Mouse (Mus musculus): ENCODE measurements around the gene Apobr. TPM values are rescaled to one million over a fixed set of nuclear protein-coding genes. Genes with fewer than 3 reads are reported as not detected.

Apobr gene
- polyA plus RNA-seq (2015; fragmentation: Nextera tagmentation; extraction: Ambion mirVana), result 0.59 and 0.65 TPM in 2 replicates

GRCm38 (mm10) chr7:126584506-126584977, at the start of gene Apobr:
Apobr (plus strand) TSS chr7:126584942.
- Histone ChIP-seq H3K36me3 (peaks cover 5% of the 10 kb centered on the region; the same call in 1 of the 2 replicates), H3K4me1 (peaks cover 25% of the 10 kb centered on the region), H3K27ac (no peak within 1 kb of the TSS), H3K27me3 (peaks cover 29% of the 10 kb centered on the region), H3K9ac (no peak within 1 kb of the TSS), H3K4me3 (peak within 1 kb of the TSS; percentile 60), H3K9me3 (no peaks in the 10 kb centered on the region), H3K4me2 (peak within 1 kb of the TSS; percentile 88)
- ATAC-seq (ENCODE audit: insufficient number of reproducible peaks, insufficient read depth, low FRiP score, low TSS enrichment, low read depth), result no peak
- WGBS, result 76% methylated on average over 8 of the region's 8 CpGs

- Histone ChIP-seq H3K4me1 (0 out of 2 replicates have a peak, but pooled peaks cover 6% of the 10 kb centered on the region), H3K27ac (no peak overlapping the region), H3K36me3 (no peaks in the 10 kb centered on the region), H3K9me3 (no peaks in the 10 kb centered on the region), H3K9ac (peak overlapping the region; percentile 77), H3K4me2 (peak overlapping the region; percentile 93), H3K4me3 (peak overlapping the region; percentile 53), H3K27me3 (peaks cover 19% of the 10 kb centered on the region)
- ATAC-seq (ENCODE audit: insufficient number of reproducible peaks, insufficient read depth, low FRiP score, low TSS enrichment, low read depth), result no peak
- 2% methylated on average over 28 of the region's 28 CpGs for WGBS
Observed at GRCm38 (mm10) chr7:126535766-126536165, 49.0 kb upstream of the Apobr start.

GRCm38 (mm10) chr7:126536466-126536865, 48.3 kb upstream of the Apobr start:
- no peak for ATAC-seq (ENCODE audit: insufficient number of reproducible peaks, insufficient read depth, low FRiP score, low TSS enrichment, low read depth)
- Histone ChIP-seq H3K27me3 (peaks cover 19% of the 10 kb centered on the region), H3K36me3 (no peaks in the 10 kb centered on the region), H3K4me2 (peak overlapping the region; percentile 93), H3K4me3 (peak overlapping the region; percentile 53), H3K9me3 (no peaks in the 10 kb centered on the region), H3K4me1 (0 out of 2 replicates have a peak, but pooled peaks cover 6% of the 10 kb centered on the region), H3K9ac (peak overlapping the region; percentile 77), H3K27ac (no peak overlapping the region)
- 56% methylated on average over 9 of the region's 9 CpGs for WGBS

GRCm38 (mm10) chr7:126537820-126538585, 46.7 kb upstream of the Apobr start:
- 44% methylated on average over 5 of the region's 5 CpGs for WGBS
- Histone ChIP-seq H3K4me3 (no peak overlapping the region), H3K4me2 (no peak overlapping the region), H3K27ac (no peak overlapping the region), H3K4me1 (0 out of 2 replicates have a peak, but pooled peaks cover 6% of the 10 kb centered on the region), H3K27me3 (peaks cover 19% of the 10 kb centered on the region), H3K36me3 (no peaks in the 10 kb centered on the region), H3K9ac (no peak overlapping the region), H3K9me3 (no peaks in the 10 kb centered on the region)
- no peak for ATAC-seq (ENCODE audit: insufficient number of reproducible peaks, insufficient read depth, low FRiP score, low TSS enrichment, low read depth)

- no peak overlapping the region for H3K9ac ChIP-seq
- ATAC-seq (ENCODE audit: insufficient number of reproducible peaks, insufficient read depth, low FRiP score, low TSS enrichment, low read depth), result no peak
- no peak overlapping the region for H3K27ac ChIP-seq
- H3K4me1 ChIP-seq, result no peaks in the 10 kb centered on the region
- H3K9me3 ChIP-seq, result no peaks in the 10 kb centered on the region
- H3K36me3 ChIP-seq, result peaks cover 31% of the 10 kb centered on the region
- H3K4me3 ChIP-seq, result no peak overlapping the region
- H3K27me3 ChIP-seq, result peaks cover 6% of the 10 kb centered on the region
- WGBS, result 82% methylated on average over 1 of the region's 1 CpGs
- H3K4me2 ChIP-seq, result no peak overlapping the region
Observed at GRCm38 (mm10) chr7:126541661-126542060, 43.1 kb upstream of the Apobr start.

- Histone ChIP-seq H3K4me1 (no peaks in the 10 kb centered on the region), H3K27me3 (no peaks in the 10 kb centered on the region), H3K9ac (no peak overlapping the region), H3K36me3 (peaks cover 70% of the 10 kb centered on the region), H3K4me2 (no peak overlapping the region), H3K27ac (no peak overlapping the region), H3K9me3 (no peaks in the 10 kb centered on the region), H3K4me3 (no peak overlapping the region)
- ATAC-seq (ENCODE audit: insufficient number of reproducible peaks, insufficient read depth, low FRiP score, low TSS enrichment, low read depth), result no peak
- WGBS, result 89% methylated on average over 2 of the region's 2 CpGs
Observed at GRCm38 (mm10) chr7:126545631-126546030, 39.1 kb upstream of the Apobr start.

GRCm38 (mm10) chr7:126554796-126555195, 29.9 kb upstream of the Apobr start:
- WGBS, result 93% methylated on average over 1 of the region's 1 CpGs
- no peak overlapping the region for H3K27ac ChIP-seq
- H3K27me3 ChIP-seq, result no peaks in the 10 kb centered on the region
- H3K4me1 ChIP-seq, result no peaks in the 10 kb centered on the region
- no peak for ATAC-seq (ENCODE audit: insufficient number of reproducible peaks, insufficient read depth, low FRiP score, low TSS enrichment, low read depth)
- H3K36me3 ChIP-seq, result peaks cover 97% of the 10 kb centered on the region
- no peak overlapping the region for H3K9ac ChIP-seq
- no peaks in the 10 kb centered on the region for H3K9me3 ChIP-seq
- no peak overlapping the region for H3K4me3 ChIP-seq
- H3K4me2 ChIP-seq, result no peak overlapping the region

- Histone ChIP-seq H3K4me2 (no peak overlapping the region), H3K9me3 (no peaks in the 10 kb centered on the region), H3K36me3 (peaks cover 95% of the 10 kb centered on the region), H3K27me3 (no peaks in the 10 kb centered on the region), H3K4me3 (no peak overlapping the region), H3K27ac (no peak overlapping the region), H3K9ac (no peak overlapping the region), H3K4me1 (no peaks in the 10 kb centered on the region)
- WGBS, result 92% methylated on average over 5 of the region's 5 CpGs
- no peak for ATAC-seq (ENCODE audit: insufficient number of reproducible peaks, insufficient read depth, low FRiP score, low TSS enrichment, low read depth)
Observed at GRCm38 (mm10) chr7:126556635-126557034, 28.1 kb upstream of the Apobr start.

- H3K4me2 ChIP-seq, result peak overlapping the region; percentile 71
- no peaks in the 10 kb centered on the region for H3K27me3 ChIP-seq
- H3K9me3 ChIP-seq, result no peaks in the 10 kb centered on the region
- H3K4me3 ChIP-seq, result peak overlapping the region; percentile 96
- peaks cover 40% of the 10 kb centered on the region for H3K36me3 ChIP-seq
- ATAC-seq (ENCODE audit: insufficient number of reproducible peaks, insufficient read depth, low FRiP score, low TSS enrichment, low read depth), result no peak
- peaks cover 5% of the 10 kb centered on the region for H3K4me1 ChIP-seq
- WGBS, result under 1% methylated on average over 28 of the region's 28 CpGs
- H3K9ac ChIP-seq, result peak overlapping the region; percentile 90
- H3K27ac ChIP-seq, result peak overlapping the region; percentile 83
Observed at GRCm38 (mm10) chr7:126565693-126566092, 19.0 kb upstream of the Apobr start.

- Histone ChIP-seq H3K9me3 (no peaks in the 10 kb centered on the region), H3K4me1 (peaks cover 5% of the 10 kb centered on the region), H3K4me2 (peak within 1 kb of the TSS; percentile 71), H3K36me3 (peaks cover 35% of the 10 kb centered on the region), H3K27ac (peak within 1 kb of the TSS; percentile 83), H3K4me3 (peak within 1 kb of the TSS; percentile 96), H3K9ac (peak within 1 kb of the TSS; percentile 90), H3K27me3 (no peaks in the 10 kb centered on the region)
- ATAC-seq (ENCODE audit: insufficient number of reproducible peaks, insufficient read depth, low FRiP score, low TSS enrichment, low read depth), result peak; percentile 90
- under 1% methylated on average over 46 of the region's 46 CpGs for WGBS
Observed at GRCm38 (mm10) chr7:126566094-126566765, 18.5 kb upstream of the Apobr start, which contains the start of gene Eif3c. Eif3c (minus strand) TSS chr7:126566411.

GRCm38 (mm10) chr7:126576946-126577345, 7.8 kb upstream of the Apobr start:
- no peaks in the 10 kb centered on the region for H3K27me3 ChIP-seq
- H3K36me3 ChIP-seq, result peaks cover 53% of the 10 kb centered on the region
- WGBS, result 50% methylated on average over 8 of the region's 8 CpGs
- no peaks in the 10 kb centered on the region for H3K9me3 ChIP-seq
- H3K4me2 ChIP-seq, result no peak overlapping the region
- ATAC-seq (ENCODE audit: insufficient number of reproducible peaks, insufficient read depth, low FRiP score, low TSS enrichment, low read depth), result no peak
- H3K9ac ChIP-seq, result no peak overlapping the region
- no peak overlapping the region for H3K27ac ChIP-seq
- H3K4me1 ChIP-seq, result peaks cover 9% of the 10 kb centered on the region
- no peak overlapping the region for H3K4me3 ChIP-seq

All from embryonic facial prominence, embryonic 13.5 days (tissue).